Mouse (Mus musculus) myocyte (in vitro differentiated cells): Measurements from ENCODE around the gene Slc2a1. TPM values are rescaled to one million over a fixed set of nuclear protein-coding genes. Genes with fewer than 3 reads are reported as not detected.

Experiments
- H3K27me3 ChIP-seq: one replicate; pipeline ENCODE4 v1.6.1; 2011; ENCODE audit not compliant: control insufficient read depth, insufficient read depth, insufficient read length
- H3K36me3 ChIP-seq: one replicate; pipeline ENCODE4 v1.6.1; 2011; ENCODE audit not compliant: control insufficient read depth, insufficient read depth
- H3K4me2 ChIP-seq: one replicate; pipeline ENCODE4 v1.6.1; 2011; ENCODE audit warnings: low read depth, control low read depth
- H3K4me3 ChIP-seq: one replicate; pipeline ENCODE4 v1.5.1; 2011; ENCODE audit warnings: mild to moderate bottlenecking, control low read depth, moderate library complexity
- H3K79me2 ChIP-seq: one replicate; pipeline ENCODE4 v1.6.1; 2011; ENCODE audit not compliant: control insufficient read depth, insufficient read depth
- H3ac ChIP-seq: one replicate; pipeline ENCODE4 v1.6.1; 2011; ENCODE audit not compliant: control insufficient read depth, insufficient read length
- CEBPB ChIP-seq: IDR thresholded peaks from 2 replicates; pipeline ENCODE4 v1.6.1; 2011; ENCODE audit warnings: mild to moderate bottlenecking, moderate library complexity; ENCODE audit not compliant: poor library complexity, insufficient read depth, severe bottlenecking
- E2F4 ChIP-seq: IDR thresholded peaks from one replicate; pipeline ENCODE4 v1.6.1; 2011; ENCODE audit warnings: mild to moderate bottlenecking, control low read depth, moderate library complexity; ENCODE audit not compliant: insufficient read depth
- MAX ChIP-seq: IDR thresholded peaks from one replicate; pipeline ENCODE4 v1.6.1; 2011; ENCODE audit warnings: low read depth, mild to moderate bottlenecking, control low read depth
- MYOD1 ChIP-seq, 3 experiments: IDR thresholded peaks; one replicate each; pipeline ENCODE4 v1.6.1; 2011; ENCODE audit warnings: control low read depth in 2 of 3, low read depth in 2 of 3, mild to moderate bottlenecking in 2 of 3, moderate library complexity in 1 of 3; ENCODE audit not compliant: insufficient read length in 2 of 3, control insufficient read depth in 1 of 3
- MYOG ChIP-seq, 3 experiments: IDR thresholded peaks; one replicate each; pipeline ENCODE4 v1.6.1; 2011; ENCODE audit warnings: control low read depth in 2 of 3, low read depth in 2 of 3, mild to moderate bottlenecking in 2 of 3; ENCODE audit not compliant: insufficient read length in 2 of 3, control insufficient read depth in 1 of 3, insufficient read depth in 1 of 3
- POLR2A ChIP-seq: IDR thresholded peaks from one replicate; pipeline ENCODE4 v1.6.1; 2011; ENCODE audit warnings: low read depth, mild to moderate bottlenecking, control low read depth, moderate library complexity; ENCODE audit not compliant: insufficient read length
- POLR2AphosphoS2 ChIP-seq: IDR thresholded peaks from one replicate; pipeline ENCODE4 v1.6.1; 2011; ENCODE audit warnings: low read depth, control low read depth; ENCODE audit not compliant: insufficient read length
- REST ChIP-seq: IDR thresholded peaks from one replicate; pipeline ENCODE4 v1.6.1; 2011; ENCODE audit warnings: mild to moderate bottlenecking, control low read depth, moderate library complexity; ENCODE audit not compliant: insufficient read depth, insufficient read length
- SRF ChIP-seq: IDR thresholded peaks from one replicate; pipeline ENCODE4 v1.6.1; 2011; ENCODE audit warnings: low read depth; ENCODE audit not compliant: control insufficient read depth, insufficient read length
- TCF12 ChIP-seq: IDR thresholded peaks from one replicate; pipeline ENCODE4 v1.6.1; 2011; ENCODE audit warnings: mild to moderate bottlenecking, control low read depth; ENCODE audit not compliant: poor library complexity, insufficient read depth, severe bottlenecking
- TCF3 ChIP-seq: IDR thresholded peaks from one replicate; pipeline ENCODE4 v1.6.1; 2011; ENCODE audit warnings: low read depth, control low read depth; ENCODE audit not compliant: insufficient read length
- USF1 ChIP-seq: IDR thresholded peaks from one replicate; pipeline ENCODE4 v1.6.1; 2011; ENCODE audit warnings: low read depth, mild to moderate bottlenecking, control low read depth, moderate library complexity
- polyA plus RNA-seq: library from polyadenylated mRNA; unstranded; fragments of >200 nt; fragmentation: generic; extraction: Trizol; gene quantifications from one replicate; pipeline ENCODE4 v1.2.1, GENCODE M21; 2012; ENCODE audit warnings: missing spikeins

Slc2a1 gene
- polyA plus RNA-seq, 1 experiment: 55.8 TPM

DNA sequence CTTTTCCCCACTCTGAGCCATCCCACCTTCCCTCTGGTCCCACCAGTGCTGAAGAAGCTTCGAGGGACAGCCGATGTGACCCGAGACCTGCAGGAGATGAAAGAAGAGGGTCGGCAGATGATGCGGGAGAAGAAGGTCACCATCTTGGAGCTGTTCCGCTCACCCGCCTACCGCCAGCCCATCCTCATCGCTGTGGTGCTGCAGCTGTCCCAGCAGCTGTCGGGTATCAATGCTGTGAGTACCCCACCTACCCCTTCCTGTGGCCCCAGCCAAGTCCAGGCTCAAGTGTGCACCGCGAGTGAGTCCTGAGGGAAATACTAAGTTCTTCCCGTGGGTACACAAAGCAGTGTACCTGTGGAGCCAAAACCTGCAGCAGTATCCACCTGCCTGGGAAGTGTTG, 24.8 kb downstream of the Slc2a1 start:
- TF ChIP-seq TCF3: no peak
- peak in 2 of 3 experiments; percentile 48 to 55 for TF ChIP-seq MYOG (IDR thresholded peaks at IDR 0.05; ENCODE audit: control insufficient read depth in 1 of 3, insufficient read depth in 1 of 3, insufficient read length in 2 of 3, low read depth in 2 of 3)
- TF ChIP-seq MYOD1 (IDR thresholded peaks at IDR 0.05; ENCODE audit: control insufficient read depth in 1 of 3, insufficient read length in 2 of 3, low read depth in 2 of 3): peak in 2 of 3 experiments; percentile 47 to 53
- TF ChIP-seq POLR2A: no peak
- no peak for TF ChIP-seq E2F4
- no peak for TF ChIP-seq USF1
- no peak for TF ChIP-seq POLR2AphosphoS2
- Histone ChIP-seq H3K4me3 (no peak overlapping the region), H3ac (no peak overlapping the region), H3K4me2 (no peak overlapping the region), H3K36me3 (peaks cover 44% of the 10 kb centered on the region), H3K27me3 (no peaks in the 10 kb centered on the region), H3K79me2 (peaks cover 6% of the 10 kb centered on the region)

GRCm38 (mm10) chr4:119133860-119134259, 25.3 kb downstream of the Slc2a1 start:
- H3ac ChIP-seq: no peak overlapping the region
- peak; percentile 24 for TF ChIP-seq POLR2AphosphoS2
- TF ChIP-seq REST: no peak
- TF ChIP-seq MYOD1 (IDR thresholded peaks at IDR 0.05; ENCODE audit: control insufficient read depth in 1 of 3, insufficient read length in 2 of 3, low read depth in 2 of 3): peak in 2 of 3 experiments; percentile 53 to 64
- peak in 1 of 3 experiments; percentile 42 for TF ChIP-seq MYOG (IDR thresholded peaks at IDR 0.05; ENCODE audit: control insufficient read depth in 1 of 3, insufficient read depth in 1 of 3, insufficient read length in 2 of 3, low read depth in 2 of 3)
- H3K36me3 ChIP-seq: peaks cover 44% of the 10 kb centered on the region
- H3K4me2 ChIP-seq: no peak overlapping the region
- H3K27me3 ChIP-seq: no peaks in the 10 kb centered on the region
- H3K4me3 ChIP-seq: no peak overlapping the region
- H3K79me2 ChIP-seq: peaks cover 6% of the 10 kb centered on the region

DNA sequence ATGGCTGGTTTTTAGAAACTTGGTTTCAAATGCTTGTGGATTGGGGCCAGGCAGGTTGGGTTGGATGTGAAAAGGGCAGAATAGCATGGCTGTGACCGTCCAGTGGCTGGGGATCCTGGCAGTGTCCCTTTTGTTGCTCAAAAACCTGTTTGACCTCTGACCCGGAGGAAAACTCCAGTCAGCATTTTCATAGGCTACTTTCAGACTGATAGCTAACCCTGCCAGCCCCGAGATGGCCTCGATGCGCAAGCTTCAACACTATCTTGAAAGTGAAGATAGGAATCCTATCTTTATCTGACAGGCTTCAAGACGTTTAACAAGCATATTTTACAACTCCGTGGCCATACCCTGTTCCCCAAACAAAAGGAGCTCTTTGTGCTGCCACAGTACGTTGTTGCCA, 28.8 kb downstream of the Slc2a1 start:
- Histone ChIP-seq H3ac (no peak overlapping the region), H3K4me3 (no peak overlapping the region), H3K27me3 (no peaks in the 10 kb centered on the region), H3K36me3 (peaks cover 36% of the 10 kb centered on the region), H3K79me2 (no peaks in the 10 kb centered on the region), H3K4me2 (no peak overlapping the region)
- no peak for TF ChIP-seq MYOD1 (IDR thresholded peaks at IDR 0.05; ENCODE audit: control insufficient read depth in 1 of 3, insufficient read length in 2 of 3, low read depth in 2 of 3)
- no peak for TF ChIP-seq TCF12

DNA sequence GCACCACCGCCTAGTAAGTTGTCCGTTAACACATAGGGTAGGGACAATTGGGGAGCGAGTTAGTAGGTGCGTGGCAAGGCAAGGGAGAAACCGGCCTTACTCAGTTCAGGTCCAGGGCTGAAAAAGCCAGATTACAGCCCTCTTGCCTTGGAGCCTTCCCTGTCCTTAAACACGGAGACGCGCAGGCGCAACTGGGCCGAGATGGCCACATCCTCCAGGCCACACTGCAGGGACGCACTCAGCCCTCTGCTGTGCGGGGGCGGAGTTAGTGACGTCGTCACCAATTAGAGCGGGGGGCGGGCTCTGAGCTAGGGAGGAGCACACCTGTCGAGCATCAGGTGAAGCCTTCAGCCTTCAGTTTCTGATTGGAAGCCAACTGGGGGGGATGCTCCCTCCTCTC, 29.7 kb downstream of the Slc2a1 start:
- H3K4me3 ChIP-seq: no peak overlapping the region
- peak; percentile 45 for TF ChIP-seq POLR2AphosphoS2
- TF ChIP-seq TCF3: no peak
- H3K79me2 ChIP-seq: no peaks in the 10 kb centered on the region
- H3K4me2 ChIP-seq: no peak overlapping the region
- no peak overlapping the region for H3ac ChIP-seq
- H3K27me3 ChIP-seq: no peaks in the 10 kb centered on the region
- peaks cover 27% of the 10 kb centered on the region for H3K36me3 ChIP-seq

DNA sequence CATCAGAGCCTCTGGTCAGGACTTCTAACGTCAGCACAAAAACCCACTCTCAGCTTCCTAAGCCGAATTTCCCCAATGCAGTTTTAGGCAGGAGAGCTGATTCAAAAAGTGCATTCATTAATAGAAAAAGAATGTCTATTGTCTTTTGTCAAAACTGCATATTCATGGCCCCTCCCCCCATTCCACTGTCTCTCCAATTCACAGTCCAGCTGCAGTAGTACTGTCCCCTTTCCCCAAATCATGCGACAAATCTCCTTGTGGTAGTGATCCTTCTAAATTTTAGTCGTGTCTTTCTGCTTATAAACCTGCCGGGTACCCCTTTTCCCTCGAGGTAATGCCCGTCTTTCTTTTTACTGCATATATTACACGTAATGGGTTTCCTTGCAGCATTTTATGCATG, 30.3 kb downstream of the Slc2a1 start:
- no peak overlapping the region for H3K4me3 ChIP-seq
- TF ChIP-seq CEBPB (no peak), POLR2AphosphoS2 (no peak), TCF12 (no peak), TCF3 (no peak), USF1 (no peak), SRF (no peak), MAX (no peak), MYOD1 (IDR thresholded peaks at IDR 0.05; ENCODE audit: control insufficient read depth in 1 of 3, insufficient read length in 2 of 3, low read depth in 2 of 3) (no peak), E2F4 (no peak), POLR2A (no peak), REST (no peak), MYOG (IDR thresholded peaks at IDR 0.05; ENCODE audit: control insufficient read depth in 1 of 3, insufficient read depth in 1 of 3, insufficient read length in 2 of 3, low read depth in 2 of 3) (no peak)
- peaks cover 23% of the 10 kb centered on the region for H3K36me3 ChIP-seq
- no peak overlapping the region for H3ac ChIP-seq
- no peaks in the 10 kb centered on the region for H3K79me2 ChIP-seq
- no peaks in the 10 kb centered on the region for H3K27me3 ChIP-seq
- H3K4me2 ChIP-seq: no peak overlapping the region

- H3K27me3 ChIP-seq: no peaks in the 10 kb centered on the region
- H3K4me2 ChIP-seq: no peak overlapping the region
- no peak overlapping the region for H3K4me3 ChIP-seq
- peaks cover 19% of the 10 kb centered on the region for H3K36me3 ChIP-seq
- TF ChIP-seq MYOD1 (IDR thresholded peaks at IDR 0.05; ENCODE audit: control insufficient read depth in 1 of 3, insufficient read length in 2 of 3, low read depth in 2 of 3) (no peak), REST (no peak), E2F4 (no peak), USF1 (no peak), POLR2A (no peak), MYOG (IDR thresholded peaks at IDR 0.05; ENCODE audit: control insufficient read depth in 1 of 3, insufficient read depth in 1 of 3, insufficient read length in 2 of 3, low read depth in 2 of 3) (no peak)
- H3ac ChIP-seq: no peak overlapping the region
- H3K79me2 ChIP-seq: no peaks in the 10 kb centered on the region
Measured at GRCm38 (mm10) chr4:119140126-119140525, 31.6 kb downstream of the Slc2a1 start.
